ENCODE assay signal across 20 mouse cellular contexts in genomic region chr15:100881385-100881784, GRCm38 (mm10). TPM values are rescaled to one million over a fixed set of nuclear protein-coding genes. Genes with fewer than 3 reads are reported as not detected.
"Had no signal": no experiment of that assay in that cellular context is flagged by ENCODE, and none has a peak within 500 bp of the region (broad histone marks: within the 10 kb centered on the region; RNA-seq: fewer than 3 reads in every experiment).

No protein-coding gene starts in this region.

- H3K4me3 ChIP-seq: lung, embryonic 15.5 days; megakaryocyte, embryonic 14.5 days; midbrain, embryonic 12.5 days; myocyte; neural tube, embryonic 13.5 days; neural tube, embryonic 15.5 days had no signal

- H3K9ac ChIP-seq: liver, postnatal 0 days; lung, embryonic 15.5 days; midbrain, embryonic 12.5 days; neural tube, embryonic 13.5 days; neural tube, embryonic 15.5 days had no signal

- H3K27ac ChIP-seq: lung, embryonic 15.5 days; macrophage; midbrain, embryonic 12.5 days; neural tube, embryonic 13.5 days; neural tube, embryonic 15.5 days had no signal

- H3K36me3 ChIP-seq: lung, embryonic 15.5 days; midbrain, embryonic 12.5 days; neural tube, embryonic 13.5 days; neural tube, embryonic 15.5 days had no signal

- H3K4me2 ChIP-seq: lung, embryonic 15.5 days; midbrain, embryonic 12.5 days; neural tube, embryonic 13.5 days; neural tube, embryonic 15.5 days had no signal

- DNase-seq: liver, postnatal 0 days; lung, adult 2 months; lung, postnatal 14 days; lung, postnatal 36 days; midbrain, embryonic 14.5 days; retina, postnatal 1 day; right cerebral cortex, postnatal 14 days; spleen, adult 18-20 months; thymus, adult 18-20 months; thymus, postnatal 14 days; thymus, postnatal 36 days had no signal

- H3K4me1 ChIP-seq: lung, embryonic 15.5 days; megakaryocyte, embryonic 14.5 days had no signal

- ATAC-seq: liver, postnatal 0 days; lung, postnatal 0 days; midbrain, embryonic 16.5 days had no signal

- H3K27me3 ChIP-seq: lung, embryonic 15.5 days; midbrain, embryonic 12.5 days; neural tube, embryonic 13.5 days; neural tube, embryonic 15.5 days had no signal

- H3K9me3 ChIP-seq: lung, embryonic 15.5 days; midbrain, embryonic 12.5 days; neural tube, embryonic 13.5 days; neural tube, embryonic 15.5 days had no signal

RNA-seq across cellular contexts. Expression of gene Scn8a, which starts 11.7 kb away (rescaled TPM):
- polyA plus RNA-seq: macrophage, myocyte had no signal
